Mouse (Mus musculus): ENCODE data around the gene Celf5. TPM values are rescaled to one million over a fixed set of nuclear protein-coding genes. Genes with fewer than 3 reads are reported as not detected.

Gene Celf5
- total and polyA plus RNA-seq, 2 experiments from 2014 or later: 71.3 to 166 TPM

DNA sequence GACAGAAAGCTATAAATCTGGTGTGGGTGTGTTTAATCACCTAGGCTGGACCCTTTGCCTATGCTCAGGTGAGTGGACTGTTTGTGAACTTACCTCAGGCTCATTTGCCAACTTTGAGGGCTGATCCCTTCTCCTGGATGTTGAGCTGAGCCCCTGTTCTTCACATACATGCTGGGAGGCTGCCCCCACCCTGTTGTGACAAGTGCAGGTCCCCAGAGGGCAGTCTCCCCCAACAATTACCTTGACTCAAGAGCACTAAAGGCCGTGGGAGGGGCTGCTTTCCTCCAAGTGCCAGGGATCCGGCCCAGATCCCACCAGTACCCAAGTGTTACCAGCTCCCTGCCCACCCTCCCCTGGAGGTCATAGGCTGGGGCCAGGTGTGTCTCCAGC is 2.5 kb upstream of the Celf5 start:
- H3K36me3 ChIP-seq (ENCODE audit: insufficient read depth): peaks cover 41% of the 10 kb centered on the region
- 0 out of 2 replicates have a peak overlapping the region, but pooled peaks have one; percentile 18 for H3K9ac ChIP-seq
- no peak overlapping the region for H3K4me3 ChIP-seq (ENCODE audit: low read depth, low read length)
- no peaks in the 10 kb centered on the region for H3K9me3 ChIP-seq (ENCODE audit: low read length)
- H3K4me1 ChIP-seq (ENCODE audit: insufficient read depth): peaks cover 14% of the 10 kb centered on the region
- ATAC-seq: no peak
- H3K27ac ChIP-seq (ENCODE audit: low read depth, low read length): peak overlapping the region; percentile 73; the same call in 1 of the 2 replicates
- H3K27me3 ChIP-seq (ENCODE audit: insufficient read depth, low read length): no peaks in the 10 kb centered on the region
- whole genome bisulfite sequencing: 20% methylated on average over 2 of the region's 2 CpGs
- no peak overlapping the region for H3K4me2 ChIP-seq (ENCODE audit: low read depth)
- peak; percentile 35; the same call in 1 of the 2 replicates for TF ChIP-seq CTCF (IDR thresholded peaks at IDR 0.05; ENCODE audit: low read depth)
- DNase-seq: no peak

DNA sequence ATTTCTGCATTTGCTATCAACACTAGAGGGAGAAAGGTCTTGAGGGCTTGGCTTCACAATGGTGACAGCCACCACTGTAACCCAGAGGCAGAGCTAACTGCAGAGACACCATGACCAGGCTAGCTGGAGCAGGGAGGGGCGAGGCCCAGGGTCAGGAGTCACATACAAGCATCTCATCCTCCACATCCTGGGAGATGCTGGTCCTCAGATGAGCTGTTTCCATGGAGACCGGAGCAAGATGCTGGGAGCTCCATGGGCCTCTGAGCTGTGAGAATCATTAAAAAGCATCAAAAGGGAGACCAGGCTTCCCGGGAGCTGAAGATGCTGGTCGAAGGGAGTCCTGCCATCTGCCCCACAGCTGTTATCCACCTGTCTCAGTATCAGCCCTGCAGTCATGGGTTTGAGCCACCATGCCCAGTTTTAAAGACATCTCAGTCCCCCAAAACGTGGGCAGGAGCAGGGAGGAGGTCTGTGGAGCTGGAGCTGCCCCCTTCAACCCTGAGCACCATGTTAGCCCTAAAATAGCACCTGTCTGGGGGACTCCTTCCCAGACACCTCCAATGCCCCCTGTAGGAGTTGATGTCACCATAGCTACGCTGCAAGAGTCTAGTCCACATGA is 2.0 kb upstream of the Celf5 start:
- 39% methylated on average over 6 of the region's 6 CpGs for WGBS
- Histone ChIP-seq H3K27me3 (ENCODE audit: insufficient read depth, low read length) (no peaks in the 10 kb centered on the region), H3K9ac (0 out of 2 replicates have a peak overlapping the region, but pooled peaks have one; percentile 18), H3K4me3 (ENCODE audit: low read depth, low read length) (no peak overlapping the region), H3K4me2 (ENCODE audit: low read depth) (no peak overlapping the region), H3K36me3 (ENCODE audit: insufficient read depth) (peaks cover 36% of the 10 kb centered on the region), H3K4me1 (ENCODE audit: insufficient read depth) (peaks cover 17% of the 10 kb centered on the region), H3K27ac (ENCODE audit: low read depth, low read length) (peak overlapping the region; percentile 73), H3K9me3 (ENCODE audit: low read length) (no peaks in the 10 kb centered on the region)
- no peak for TF ChIP-seq CTCF (IDR thresholded peaks at IDR 0.05; ENCODE audit: low read depth)
- DNase-seq: peak; percentile 52
- peak; percentile 27 for ATAC-seq

DNA sequence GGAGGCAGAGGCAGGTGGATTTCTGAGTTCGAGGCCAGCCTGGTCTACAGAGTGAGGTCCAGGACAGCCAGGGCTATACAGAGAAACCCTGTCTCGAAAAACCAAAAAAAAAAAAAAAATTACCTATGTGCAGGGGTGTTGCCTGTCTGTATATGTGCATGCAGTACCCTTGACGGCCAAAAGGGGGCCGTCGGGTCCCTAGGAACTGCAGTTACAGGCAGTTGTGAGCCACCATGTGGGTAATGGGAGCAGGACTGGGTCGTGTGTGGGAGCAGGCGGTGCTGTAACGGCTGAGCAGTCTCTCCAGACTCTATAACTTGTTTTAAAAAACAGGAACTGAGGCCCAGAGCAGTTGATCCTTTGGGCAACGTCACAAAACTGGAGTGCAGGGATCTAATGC is 1.5 kb upstream of the Celf5 start:
- Histone ChIP-seq H3K4me2 (ENCODE audit: low read depth) (no peak overlapping the region), H3K4me1 (ENCODE audit: insufficient read depth) (peaks cover 17% of the 10 kb centered on the region), H3K9me3 (ENCODE audit: low read length) (no peaks in the 10 kb centered on the region), H3K27me3 (ENCODE audit: insufficient read depth, low read length) (no peaks in the 10 kb centered on the region), H3K36me3 (ENCODE audit: insufficient read depth) (peaks cover 30% of the 10 kb centered on the region), H3K9ac (no peak overlapping the region), H3K4me3 (ENCODE audit: low read depth, low read length) (no peak overlapping the region), H3K27ac (ENCODE audit: low read depth, low read length) (peak overlapping the region; percentile 73)
- WGBS: 15% methylated on average over 9 of the region's 9 CpGs
- peak; percentile 75 for TF ChIP-seq CTCF (IDR thresholded peaks at IDR 0.05; ENCODE audit: low read depth)
- peak; percentile 77 for DNase-seq
- peak; percentile 49 for ATAC-seq

DNA sequence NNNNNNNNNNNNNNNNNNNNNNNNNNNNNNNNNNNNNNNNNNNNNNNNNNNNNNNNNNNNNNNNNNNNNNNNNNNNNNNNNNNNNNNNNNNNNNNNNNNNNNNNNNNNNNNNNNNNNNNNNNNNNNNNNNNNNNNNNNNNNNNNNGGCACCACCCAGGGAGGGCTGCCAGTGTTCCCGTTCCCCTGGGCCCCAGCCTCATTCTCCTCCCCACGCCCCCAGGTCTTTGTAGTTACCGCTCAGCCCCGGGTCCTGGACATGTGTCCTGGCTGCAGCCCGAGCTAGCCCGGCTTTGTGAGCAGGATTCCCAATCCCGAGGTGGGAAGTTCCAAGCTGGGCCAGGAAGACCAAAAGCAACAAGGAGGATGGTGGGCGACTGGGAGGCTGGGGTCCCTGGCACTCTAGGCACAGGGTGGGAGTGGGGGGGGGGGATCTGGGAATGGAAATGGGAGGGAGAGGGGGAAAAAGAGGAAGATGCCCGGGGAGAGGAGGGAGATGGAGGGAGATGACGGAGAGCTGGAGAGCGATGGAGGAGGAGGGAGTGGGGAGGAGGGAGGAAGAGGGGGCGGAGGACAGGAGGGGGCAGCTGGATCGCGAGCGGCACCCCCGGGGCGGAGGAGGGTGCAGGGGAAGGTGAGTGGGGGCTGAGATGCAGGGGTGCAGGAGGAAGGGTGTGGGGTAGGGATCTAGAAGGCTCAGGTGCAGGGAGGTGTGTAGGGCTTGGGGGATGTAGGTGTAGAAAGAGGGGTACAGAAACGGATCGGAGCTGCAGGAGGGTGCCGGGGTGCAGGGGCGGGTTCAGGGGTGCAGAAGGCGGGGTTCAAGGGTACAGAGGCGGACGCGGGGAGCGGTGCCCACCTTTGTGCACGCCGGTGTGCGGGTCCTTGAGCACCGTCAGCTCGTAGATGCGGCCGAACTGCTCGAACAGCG is 640 bp downstream of the Celf5 start:
- Histone ChIP-seq H3K9me3 (ENCODE audit: low read length) (no peaks in the 10 kb centered on the region), H3K4me1 (ENCODE audit: insufficient read depth) (peaks cover 17% of the 10 kb centered on the region), H3K27me3 (ENCODE audit: insufficient read depth, low read length) (no peaks in the 10 kb centered on the region), H3K4me2 (ENCODE audit: low read depth) (peak overlapping the region; percentile 76), H3K27ac (ENCODE audit: low read depth, low read length) (peak overlapping the region; percentile 88), H3K4me3 (ENCODE audit: low read depth, low read length) (peak overlapping the region; percentile 65), H3K36me3 (ENCODE audit: insufficient read depth) (peaks cover 9% of the 10 kb centered on the region), H3K9ac (peak overlapping the region; percentile 93)
- WGBS: 6% methylated on average over 32 of the region's 35 CpGs
- ATAC-seq (peak; percentile 45), DNase-seq (peak; percentile 59)
- TF ChIP-seq CTCF (IDR thresholded peaks at IDR 0.05; ENCODE audit: low read depth): no peak

GRCm38 (mm10) chr10:81474461-81474860 is 8.0 kb downstream of the Celf5 start:
- Histone ChIP-seq H3K27ac (ENCODE audit: low read depth, low read length) (peak overlapping the region; percentile 93; the same call in 1 of the 2 replicates), H3K4me1 (ENCODE audit: insufficient read depth) (peaks cover 12% of the 10 kb centered on the region)

GRCm38 (mm10) chr10:81473003-81473451 is 9.5 kb downstream of the Celf5 start:
- Histone ChIP-seq H3K36me3 (ENCODE audit: insufficient read depth) (peaks cover 8% of the 10 kb centered on the region), H3K9ac (peak overlapping the region; percentile 69), H3K27me3 (ENCODE audit: insufficient read depth, low read length) (no peaks in the 10 kb centered on the region), H3K4me1 (ENCODE audit: insufficient read depth) (peaks cover 12% of the 10 kb centered on the region), H3K4me3 (ENCODE audit: low read depth, low read length) (peak overlapping the region; percentile 48), H3K4me2 (ENCODE audit: low read depth) (peak overlapping the region; percentile 84), H3K9me3 (ENCODE audit: low read length) (no peaks in the 10 kb centered on the region), H3K27ac (ENCODE audit: low read depth, low read length) (peak overlapping the region; percentile 93)
- ATAC-seq (peak; percentile 93), DNase-seq (peak; percentile 96)
- WGBS: 2% methylated on average over 20 of the region's 22 CpGs
- no peak for TF ChIP-seq CTCF (IDR thresholded peaks at IDR 0.05; ENCODE audit: low read depth)

More at GRCm38 (mm10) chr10:81474461-81474860, 8.0 kb downstream of the Celf5 start:
- TF ChIP-seq CTCF (IDR thresholded peaks at IDR 0.05; ENCODE audit: low read depth): no peak
- DNase-seq: no peak
- no peaks in the 10 kb centered on the region for H3K27me3 ChIP-seq (ENCODE audit: insufficient read depth, low read length)
- H3K4me2 ChIP-seq (ENCODE audit: low read depth): no peak overlapping the region
- WGBS: 89% methylated on average over 10 of the region's 10 CpGs
- H3K9me3 ChIP-seq (ENCODE audit: low read length): no peaks in the 10 kb centered on the region
- no peak overlapping the region for H3K4me3 ChIP-seq (ENCODE audit: low read depth, low read length)
- H3K9ac ChIP-seq: no peak overlapping the region
- no peak for ATAC-seq
- no peaks in the 10 kb centered on the region; the same call in 1 of the 2 replicates for H3K36me3 ChIP-seq (ENCODE audit: insufficient read depth)

All from forebrain, postnatal 0 days (tissue).